Mouse (Mus musculus): Measurements from ENCODE around the gene Gm3239. TPM values are rescaled to one million over a fixed set of nuclear protein-coding genes. Genes with fewer than 3 reads are reported as not detected.
"Not testable (repeated sequence)": the region's sequence is repeated elsewhere in the genome, so short reads cannot be mapped to it uniquely, and the experiment has no call there.

Gene Gm3239
- total RNA-seq (2015; ENCODE audit: low replicate concordance) = not detected in 2 replicates
- not detected in 2 replicates for total RNA-seq (2017; ENCODE audit: low replicate concordance)

DNA sequence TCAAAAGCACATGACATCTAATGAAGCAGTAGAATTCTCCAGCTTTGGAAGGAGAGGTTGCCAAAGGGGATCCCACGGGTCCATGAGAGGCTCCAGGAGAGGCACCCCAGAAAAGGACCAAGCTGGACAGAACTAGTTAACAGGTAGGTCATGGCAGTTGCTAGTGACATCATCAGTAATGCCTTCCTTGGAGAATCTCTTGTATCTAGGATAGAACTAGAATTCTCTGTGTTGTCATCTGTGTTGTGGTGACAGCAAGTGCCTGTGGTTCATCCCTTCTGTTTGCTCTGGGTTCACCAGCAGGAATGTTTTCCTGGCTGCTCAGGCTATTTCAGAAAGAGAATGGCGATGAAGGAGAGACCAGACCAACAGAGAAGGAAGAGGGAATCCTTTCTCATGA is at the start of gene Gm3239:
Gene Gm3239 (plus strand): TSS at position 301 of the 400 bp plus-strand sequence.
- ATAC-seq (replicated peaks; ENCODE audit: low FRiP score, poor library complexity, severe bottlenecking) = not testable (repeated sequence)

GRCm38 (mm10) chr14:4632052-4632451 is 31.9 kb upstream of the Gm3239 start, which contains the start of gene Gm8159:
Gene Gm8159, plus strand, starts transcription at chr14:4632352.
- ATAC-seq (replicated peaks; ENCODE audit: low FRiP score, poor library complexity, severe bottlenecking) = not testable (repeated sequence)

DNA sequence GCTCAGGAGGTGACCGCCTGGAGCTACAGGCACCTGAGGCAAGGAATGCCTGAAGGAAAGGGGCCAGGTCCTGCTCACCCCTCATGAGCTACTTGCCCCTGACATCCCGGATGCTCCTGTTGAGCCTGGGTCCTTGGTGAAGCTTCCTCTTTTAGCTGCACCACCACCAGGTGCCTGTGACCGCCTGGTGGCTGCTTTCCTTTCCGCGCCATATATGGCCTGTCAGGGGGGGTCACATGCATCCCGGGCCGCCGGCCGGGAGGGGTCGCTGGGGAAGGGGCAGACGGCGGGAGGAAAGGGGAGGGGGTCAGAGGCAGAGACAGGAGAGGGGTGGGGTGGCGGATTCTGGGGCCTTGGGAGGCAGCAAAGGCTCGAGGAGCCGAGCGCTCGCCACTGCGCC is 14.7 kb upstream of the Gm3239 start:
- ATAC-seq (replicated peaks; ENCODE audit: low FRiP score, poor library complexity, severe bottlenecking) = not testable (repeated sequence)

DNA sequence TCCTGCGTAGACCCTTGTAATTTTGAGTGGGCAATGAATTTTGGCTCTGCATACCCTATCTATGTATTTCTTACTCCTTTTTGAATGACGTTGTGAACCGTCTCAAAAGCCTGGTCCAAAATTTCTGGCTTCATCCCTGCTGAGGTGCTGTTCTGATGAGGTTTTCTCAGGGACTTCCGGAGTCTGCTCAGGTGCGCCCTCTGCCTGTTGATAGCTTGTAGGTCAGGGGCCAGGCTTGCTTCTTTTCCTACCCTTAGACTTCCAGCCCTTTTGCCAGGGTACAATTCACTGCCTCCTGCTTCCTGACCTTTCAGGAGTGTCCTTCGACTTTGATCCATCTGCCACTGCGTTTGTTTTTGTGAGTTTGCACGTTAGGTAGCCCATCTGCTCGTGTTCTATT is 13.7 kb upstream of the Gm3239 start:
- ATAC-seq (replicated peaks; ENCODE audit: low FRiP score, poor library complexity, severe bottlenecking) = not testable (repeated sequence)

GRCm38 (mm10) chr14:4708938-4709337 is 44.9 kb downstream of the Gm3239 start, which contains the start of gene Gm7876:
Gene Gm7876, plus strand, starts transcription at chr14:4709238.
- not testable (repeated sequence) for ATAC-seq (replicated peaks; ENCODE audit: low FRiP score, poor library complexity, severe bottlenecking)

Other genes with a start within 250 kb of the Gm3239 start
- not detected in 2 replicates for gene Gm3164, start 248.7 kb upstream of the Gm3239 start, total RNA-seq (2015; ENCODE audit: low replicate concordance)
- gene Gm3164, start 248.7 kb upstream of the Gm3239 start, total RNA-seq (2017; ENCODE audit: low replicate concordance) = not detected in 2 replicates
- not detected in 2 replicates for gene Gm3173, start 233.2 kb upstream of the Gm3239 start, total RNA-seq (2015; ENCODE audit: low replicate concordance)
- gene Gm3173, start 233.2 kb upstream of the Gm3239 start, total RNA-seq (2017; ENCODE audit: low replicate concordance) = not detected in 2 replicates
- gene Gm3182, start 182.4 kb upstream of the Gm3239 start, total RNA-seq (2015; ENCODE audit: low replicate concordance) = not detected in 2 replicates
- not detected in 2 replicates for gene Gm3182, start 182.4 kb upstream of the Gm3239 start, total RNA-seq (2017; ENCODE audit: low replicate concordance)
- gene Gm3047, start 108.8 kb upstream of the Gm3239 start, total RNA-seq (2015; ENCODE audit: low replicate concordance) = not detected in 2 replicates
- gene Gm3047, start 108.8 kb upstream of the Gm3239 start, total RNA-seq (2017; ENCODE audit: low replicate concordance) = not detected in 2 replicates
- not detected in 2 replicates for gene Gm8159, start 31.8 kb upstream of the Gm3239 start, total RNA-seq (2015; ENCODE audit: low replicate concordance)
- 2.1 TPM in 1 of 2 replicates, not detected in the other for gene Gm8159, start 31.8 kb upstream of the Gm3239 start, total RNA-seq (2017; ENCODE audit: low replicate concordance)
- gene Gm7876, start 45.0 kb downstream of the Gm3239 start, total RNA-seq (2015; ENCODE audit: low replicate concordance) = not detected in 2 replicates
- gene Gm7876, start 45.0 kb downstream of the Gm3239 start, total RNA-seq (2017; ENCODE audit: low replicate concordance) = not detected in 2 replicates
- not detected in 2 replicates for gene Gm3252, start 62.6 kb downstream of the Gm3239 start, total RNA-seq (2015; ENCODE audit: low replicate concordance)
- gene Gm3252, start 62.6 kb downstream of the Gm3239 start, total RNA-seq (2017; ENCODE audit: low replicate concordance) = not detected in 2 replicates
- gene Gm9602, start 112.1 kb downstream of the Gm3239 start, total RNA-seq (2015; ENCODE audit: low replicate concordance) = not detected in 2 replicates
- not detected in 2 replicates for gene Gm9602, start 112.1 kb downstream of the Gm3239 start, total RNA-seq (2017; ENCODE audit: low replicate concordance)
- gene Gm3269, start 173.9 kb downstream of the Gm3239 start, total RNA-seq (2015; ENCODE audit: low replicate concordance) = not detected in 2 replicates
- gene Gm3269, start 173.9 kb downstream of the Gm3239 start, total RNA-seq (2017; ENCODE audit: low replicate concordance) = not detected in 2 replicates
- not detected in 2 replicates for gene Gm3264, start 191.4 kb downstream of the Gm3239 start, total RNA-seq (2015; ENCODE audit: low replicate concordance)
- not detected in 2 replicates for gene Gm3264, start 191.4 kb downstream of the Gm3239 start, total RNA-seq (2017; ENCODE audit: low replicate concordance)
- not detected in 2 replicates for gene Gm3278, start 228.2 kb downstream of the Gm3239 start, total RNA-seq (2015; ENCODE audit: low replicate concordance)
- gene Gm3278, start 228.2 kb downstream of the Gm3239 start, total RNA-seq (2017; ENCODE audit: low replicate concordance) = not detected in 2 replicates

Measured in erythroblast, adult 5-6 weeks (primary cell).